Mouse (Mus musculus) liver, embryonic 14.5 days (tissue): ENCODE data around the gene Hcst.

Experiments used
- CTCF ChIP-seq: IDR thresholded peaks from 2 replicates; pipeline ENCODE4 v1.5.1; 2016; ENCODE audit warnings: antibody characterized with exemption, low read depth, control low read depth
- EP300 ChIP-seq: IDR thresholded peaks from 2 replicates; pipeline ENCODE4 v1.6.1; 2016; ENCODE audit warnings: antibody characterized with exemption, low read depth

DNA sequence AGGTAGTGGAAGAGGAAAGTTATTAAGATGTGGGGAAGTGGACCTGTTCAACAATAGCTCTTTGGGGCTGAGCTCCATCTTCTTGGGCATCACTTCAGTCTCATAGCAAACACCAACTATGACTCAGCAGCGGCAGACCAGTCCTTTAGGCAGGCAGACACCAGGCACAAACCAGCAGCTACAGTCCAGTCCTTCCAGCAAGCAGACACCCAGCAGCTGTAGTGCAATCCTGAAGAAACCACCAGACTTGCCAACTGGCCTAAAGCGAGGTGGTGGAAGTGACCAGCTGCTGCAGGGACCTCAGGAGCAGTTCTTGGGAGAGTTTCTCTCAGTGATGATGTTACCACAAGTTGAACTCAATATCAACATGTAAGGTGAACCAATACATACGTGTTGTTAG, 11.0 kb downstream of the Hcst start:
- TF ChIP-seq EP300 (no peak), CTCF (no peak)
